Mouse (Mus musculus) A20 (cell line): ENCODE results near the gene Hmg20b.
A peak's percentile ranks its signal among the peaks of the same experiment; 100 is the strongest.

Experiments used
- DNase-seq: peaks from one replicate; pipeline ENCODE4 v3.0.0-alpha.2; 2011; ENCODE audit warnings: low read depth, low spot score

Gene Hmg20b

DNA sequence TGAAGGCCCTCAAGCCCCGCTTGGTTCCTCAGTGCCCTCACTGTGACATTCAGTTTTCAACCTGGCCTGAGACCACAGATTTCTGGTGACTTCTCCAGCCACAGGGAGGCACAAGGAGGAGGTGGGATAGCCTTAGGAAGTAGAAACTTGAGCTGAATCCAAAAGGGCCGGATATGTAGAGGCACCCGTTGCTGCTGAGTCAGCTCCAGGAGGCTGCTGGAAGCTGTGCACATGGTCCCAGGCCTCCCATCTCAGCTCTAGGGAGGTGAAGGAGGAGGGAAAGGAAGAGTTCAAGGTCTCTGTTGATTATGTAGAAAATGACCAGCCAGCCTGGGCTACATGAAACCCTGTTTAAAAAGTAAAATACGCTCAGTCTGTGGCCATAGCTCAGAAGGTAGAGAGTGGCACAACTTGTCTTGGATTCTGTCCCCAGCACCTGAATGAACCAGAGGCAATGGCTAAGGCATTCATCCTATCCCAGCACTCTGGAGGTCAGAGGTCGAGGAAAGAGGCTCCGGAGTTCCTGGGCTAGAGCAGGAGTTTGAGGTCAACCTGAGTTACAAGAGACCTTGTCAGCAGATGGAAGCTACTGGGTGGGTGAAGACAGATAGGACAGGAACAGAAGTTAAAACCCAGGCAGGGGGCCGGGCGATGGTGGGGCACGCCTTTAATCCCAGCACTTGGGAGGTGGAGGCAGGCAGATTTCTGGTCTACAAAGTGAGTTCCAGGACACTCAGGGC, 4.6 kb upstream of the Hmg20b start:
- no peak for DNase-seq

- DNase-seq, result peak; percentile 89
These were observed 1.5 kb upstream of the Hmg20b start for GRCm38 (mm10) chr10:81351678-81352291.

GRCm38 (mm10) chr10:81349961-81350350, 324 bp downstream of the Hmg20b start:
- no peak for DNase-seq

DNA sequence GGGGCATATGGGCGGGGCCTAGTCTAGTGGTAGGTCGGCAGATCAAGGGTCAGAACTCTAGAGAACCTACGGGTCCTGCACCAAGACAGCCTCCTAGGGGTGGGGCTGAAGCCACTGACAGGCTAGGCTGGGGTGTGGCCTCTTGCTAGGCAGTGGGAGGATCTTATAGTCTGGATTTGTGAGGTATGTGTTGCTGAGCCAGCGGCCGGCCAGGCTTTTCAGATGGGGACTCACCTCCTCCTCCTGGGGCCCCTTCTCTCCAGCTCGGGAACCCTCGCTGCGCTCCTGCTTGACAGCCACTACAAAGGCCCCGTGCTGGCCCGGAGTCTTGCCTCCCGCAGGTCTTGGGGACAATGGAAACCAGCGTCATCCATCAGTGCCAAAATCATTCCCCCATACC, 1.1 kb downstream of the Hmg20b start:
- DNase-seq, result peak; percentile 70

- no peak for DNase-seq
These were observed 3.7 kb downstream of the Hmg20b start for GRCm38 (mm10) chr10:81346453-81347067.

- no peak for DNase-seq
These were observed 5.1 kb downstream of the Hmg20b start for GRCm38 (mm10) chr10:81345162-81345534.

DNA sequence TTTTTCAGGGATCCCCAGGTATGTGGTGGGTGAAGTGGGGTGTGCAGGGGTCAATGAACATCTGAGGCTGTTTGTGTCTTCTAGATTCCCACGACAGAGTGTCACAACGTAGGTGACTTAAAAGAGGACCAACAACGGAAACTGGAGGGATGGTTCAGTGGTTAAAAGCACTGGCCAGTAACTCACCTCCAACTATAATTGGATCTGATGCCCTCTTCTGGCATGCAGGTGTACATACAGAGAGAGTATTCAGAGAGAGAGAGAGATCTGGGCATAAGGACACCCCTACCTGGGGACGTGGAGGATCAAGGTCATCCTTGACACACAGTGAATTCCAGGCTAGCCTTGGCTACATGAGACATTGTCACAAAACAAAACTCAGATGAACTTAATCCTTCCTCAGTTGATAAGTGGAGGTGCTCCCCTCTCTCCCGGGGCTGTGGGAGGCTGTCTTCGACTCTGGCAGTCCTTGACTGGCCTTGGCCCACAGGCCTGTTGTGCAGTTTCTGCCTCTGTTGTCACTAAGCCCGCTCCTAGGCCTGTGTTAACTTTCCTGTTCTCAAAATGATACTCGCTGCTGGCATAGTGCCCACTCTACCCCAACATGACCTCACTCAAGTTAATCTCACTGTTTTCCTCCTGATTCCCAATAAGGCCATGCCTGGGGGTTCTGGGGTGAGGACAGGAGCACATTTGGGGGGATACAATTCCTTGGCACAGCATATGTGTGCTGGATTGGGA, 5.7 kb downstream of the Hmg20b start:
- DNase-seq, result peak; percentile 69

DNA sequence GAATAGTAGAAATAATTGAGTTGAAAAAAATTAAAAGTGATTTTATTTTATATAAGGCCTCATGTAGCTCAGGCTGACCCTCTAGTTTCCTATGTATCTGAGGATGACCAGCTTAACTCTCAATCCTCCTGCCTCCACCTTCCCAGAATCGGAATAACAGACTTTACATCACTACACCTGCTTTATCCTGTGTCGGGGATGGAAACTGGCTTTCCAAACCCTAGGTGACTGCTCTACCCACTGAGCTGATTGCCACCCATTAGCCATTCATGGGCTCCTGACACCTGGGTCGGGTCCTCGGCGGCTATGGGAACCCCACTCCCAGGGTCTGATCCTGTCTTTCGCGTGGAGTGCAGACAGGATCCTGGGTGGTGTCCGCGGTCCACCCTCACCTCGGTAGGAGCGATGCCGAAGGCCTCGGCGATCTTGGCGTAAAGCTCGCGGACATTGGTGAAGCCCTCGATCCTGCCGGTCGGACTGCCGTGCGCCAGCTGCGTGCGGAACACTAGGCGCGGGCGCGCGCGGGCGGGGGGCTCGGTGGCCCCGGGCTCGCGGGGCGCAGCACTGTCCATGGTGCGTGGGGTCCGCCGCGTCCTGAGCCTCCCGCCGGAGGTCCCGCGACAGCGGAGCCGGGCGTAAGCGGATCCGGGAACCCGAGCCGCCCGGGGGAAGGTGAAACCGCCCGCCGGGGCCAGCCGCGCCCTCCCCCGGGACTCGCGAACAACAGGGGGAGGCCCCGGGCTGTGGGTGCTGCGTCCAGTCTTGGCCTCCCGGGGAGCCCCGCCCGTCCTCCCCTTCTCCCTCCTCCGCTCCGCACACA, 7.4 kb downstream of the Hmg20b start, which contains the start of gene Gipc3:
Gene Gipc3, minus strand, starts transcription at position 581 of the 820 bp plus-strand sequence.
- DNase-seq, result no peak

GRCm38 (mm10) chr10:81341333-81341949, 8.8 kb downstream of the Hmg20b start:
- peak; percentile 73 for DNase-seq

- no peak for DNase-seq
These were observed 9.5 kb downstream of the Hmg20b start for GRCm38 (mm10) chr10:81340551-81341332.

DNA sequence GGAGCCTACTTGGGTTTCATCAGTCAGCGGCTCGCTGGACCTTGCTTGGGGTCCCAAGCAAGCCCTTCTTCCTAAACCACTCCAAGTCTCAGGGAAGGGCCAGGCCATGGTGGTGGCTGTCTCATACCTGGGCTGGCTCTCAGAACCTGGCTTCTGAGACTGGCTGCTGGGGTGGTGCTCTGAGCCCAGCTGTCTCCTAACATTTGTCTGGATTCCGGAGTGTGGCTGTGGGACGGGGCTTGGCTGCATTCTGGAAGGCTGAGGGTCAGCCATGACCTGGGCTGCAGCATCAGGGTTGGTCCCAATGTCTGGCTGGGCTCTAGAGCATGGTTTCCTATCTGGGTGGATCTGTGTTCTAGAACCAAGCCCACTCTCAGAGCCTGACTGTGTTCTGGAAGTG, 13.7 kb downstream of the Hmg20b start:
- DNase-seq, result no peak

DNA sequence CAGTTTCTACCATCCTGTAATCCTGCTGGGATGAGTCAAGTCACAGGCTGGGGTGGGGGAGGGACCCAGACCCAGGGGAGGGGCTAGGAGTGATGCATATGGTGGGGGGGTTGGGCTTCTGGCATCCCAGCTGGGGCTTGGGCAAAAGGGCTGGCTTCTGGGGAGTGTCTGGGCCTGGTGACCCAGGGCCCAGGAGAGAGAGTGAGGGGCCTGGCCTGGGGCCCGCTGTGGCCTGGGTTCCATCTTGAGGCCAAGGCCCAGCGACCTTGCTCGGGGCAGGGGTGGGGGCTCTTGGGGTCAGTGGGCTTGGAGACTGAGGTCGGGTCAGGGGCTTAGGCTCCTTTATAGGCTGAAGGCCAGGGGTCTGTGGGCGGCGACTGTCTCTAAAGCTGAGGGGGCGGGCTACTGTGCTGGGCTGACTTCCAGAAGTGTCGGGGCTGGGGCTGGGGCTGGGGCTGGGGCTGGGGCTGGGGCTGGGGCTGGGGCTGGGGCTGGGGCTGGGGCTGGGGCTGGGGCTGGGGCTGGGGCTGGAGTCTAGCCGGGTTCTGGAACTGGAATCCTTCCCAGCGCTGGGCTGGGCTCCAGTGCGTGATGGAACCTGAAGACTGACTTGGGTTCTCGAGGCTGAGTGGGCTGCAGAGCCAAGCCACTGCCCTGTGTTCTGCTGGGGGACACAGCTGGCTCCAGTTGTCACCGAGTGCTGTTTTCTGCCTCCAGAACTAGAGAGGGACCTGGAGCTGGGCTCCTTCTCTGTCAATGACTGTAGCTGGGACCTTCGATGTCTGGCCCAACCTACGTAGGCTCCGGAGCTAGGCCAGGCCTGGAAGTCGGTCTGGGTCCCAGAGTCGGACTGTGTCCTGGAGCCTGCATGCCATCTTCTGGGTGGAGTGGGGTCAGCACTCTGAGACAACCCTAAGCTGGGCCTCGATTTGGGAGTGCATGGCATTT, 14.6 kb downstream of the Hmg20b start:
- DNase-seq, result no peak

DNA sequence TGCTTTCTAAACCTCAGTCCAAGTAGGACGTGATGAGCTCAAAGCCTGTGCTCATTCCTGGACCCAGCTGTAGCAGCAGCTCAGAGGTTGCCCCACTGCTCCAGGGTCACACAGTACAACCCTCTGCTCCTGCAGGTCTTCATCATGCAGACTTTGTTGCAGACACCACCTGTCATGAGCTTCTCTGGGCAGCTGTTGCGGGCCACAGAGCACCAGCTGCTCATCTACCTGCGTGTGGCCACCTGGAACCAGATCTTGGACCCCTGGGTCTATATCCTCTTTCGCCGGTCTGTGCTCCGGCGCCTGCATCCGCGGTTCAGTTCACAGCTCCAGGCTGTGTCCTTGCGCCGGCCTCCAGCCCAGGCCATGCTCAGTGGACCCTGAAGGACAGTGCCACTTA, 16.0 kb downstream of the Hmg20b start:
- peak; percentile 80 for DNase-seq

GRCm38 (mm10) chr10:81332277-81332676, 18.0 kb downstream of the Hmg20b start:
- no peak for DNase-seq

DNA sequence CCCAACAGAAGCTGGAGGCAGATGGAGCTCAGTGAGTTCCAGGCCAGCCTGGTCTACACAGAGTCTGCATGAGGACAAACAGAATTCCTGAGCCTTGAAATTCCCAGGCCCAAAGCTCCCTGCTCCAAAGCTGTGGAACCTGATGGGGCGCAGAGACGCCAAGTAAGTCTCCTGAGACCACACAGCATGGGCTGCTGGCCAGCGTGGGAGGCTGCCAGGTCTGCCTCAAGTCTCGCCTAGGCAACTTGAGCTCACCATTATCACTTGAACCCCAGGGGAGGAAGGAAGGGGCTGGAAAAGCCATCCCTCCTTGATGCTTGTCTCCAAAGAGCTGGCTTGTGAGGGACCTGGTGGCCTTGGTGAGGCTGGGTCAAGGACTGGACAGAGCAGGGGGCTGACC, 20.3 kb downstream of the Hmg20b start:
- no peak for DNase-seq

- peak; percentile 77 for DNase-seq
These were observed 20.9 kb downstream of the Hmg20b start for GRCm38 (mm10) chr10:81329194-81329975.

GRCm38 (mm10) chr10:81328386-81328785, 21.9 kb downstream of the Hmg20b start, which contains the start of gene Tbxa2r:
Gene Tbxa2r (plus strand): TSS chr10:81328731.
- no peak for DNase-seq

DNA sequence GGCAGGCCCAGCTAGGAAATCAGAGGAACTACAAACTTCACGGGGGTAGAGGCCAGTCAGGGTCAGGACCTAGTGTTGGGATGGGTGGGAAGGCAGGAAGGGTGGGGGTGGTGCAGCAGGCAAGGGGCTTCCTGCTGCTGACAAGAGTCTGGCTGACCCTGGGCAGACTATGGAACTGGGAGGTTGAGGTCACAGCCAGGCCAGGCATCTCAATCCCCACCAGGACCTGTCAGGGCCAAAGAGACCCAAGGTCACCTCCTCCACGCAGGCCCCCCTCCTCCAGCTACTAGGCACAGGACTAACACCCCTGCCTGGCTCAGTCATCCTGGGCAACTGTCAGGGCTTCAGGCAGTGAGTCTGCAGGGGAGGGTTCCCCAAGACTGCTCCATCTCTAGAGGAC, 22.3 kb downstream of the Hmg20b start:
- no peak for DNase-seq
